Mouse (Mus musculus): ENCODE results near the gene Hist1h2bg. TPM values are rescaled to one million over a fixed set of nuclear protein-coding genes. Genes with fewer than 3 reads are reported as not detected.
A peak's percentile ranks its signal among the peaks of the same experiment; 100 is the strongest.
"Not testable (repeated sequence)": the region's sequence is repeated elsewhere in the genome, so short reads cannot be mapped to it uniquely, and the experiment has no call there.

Gene Hist1h2bg
- polyA plus RNA-seq, 1 experiment from 2014 or later, result 6.3 TPM

DNA sequence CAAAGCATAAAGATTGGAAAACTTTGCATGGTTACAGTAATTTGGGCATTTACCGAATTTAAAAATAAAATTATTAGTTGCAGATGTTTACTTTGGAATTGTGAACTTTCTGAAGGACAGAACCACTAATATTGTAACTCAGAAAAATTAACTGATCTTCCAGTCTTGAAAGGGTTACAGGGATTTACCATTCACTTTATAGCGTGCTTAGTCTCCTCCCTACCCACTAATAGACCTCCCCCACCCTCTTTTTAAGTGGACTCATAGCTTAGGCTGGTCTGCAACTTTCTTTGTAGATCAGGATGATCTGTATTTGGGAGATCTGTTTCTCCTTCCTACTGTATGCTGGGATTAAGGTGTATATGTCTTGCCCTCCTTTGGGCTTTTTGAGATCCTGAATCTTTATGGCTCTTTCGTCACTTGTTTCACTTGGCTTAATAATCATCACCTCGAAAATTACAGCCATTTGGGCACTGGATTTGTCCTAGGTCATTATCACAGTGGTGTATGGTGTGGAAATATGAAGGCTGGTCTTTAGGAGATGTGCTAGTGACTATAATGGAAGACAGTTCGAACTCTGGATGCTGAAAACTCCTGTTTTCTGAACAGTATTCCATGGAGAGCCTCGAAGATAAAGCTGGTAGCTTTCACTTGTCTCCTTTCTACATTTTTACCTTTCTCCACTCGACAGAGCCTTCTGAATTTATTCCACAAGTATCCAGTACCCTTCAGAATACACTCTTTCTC, 34.9 kb upstream of the Hist1h2bg start:
- H3K9me3 ChIP-seq (ENCODE audit: control insufficient read depth, low read length), result no peaks in the 10 kb centered on the region
- no peaks in the 10 kb centered on the region for H3K36me3 ChIP-seq (ENCODE audit: control insufficient read depth, insufficient read depth, low read length)
- H3K4me1 ChIP-seq (replicated peaks; ENCODE audit: control insufficient read depth, insufficient read depth, low read length), result peaks cover 20% of the 10 kb centered on the region
- H3K9ac ChIP-seq (ENCODE audit: low read depth, low read length), result peak overlapping the region; percentile 75
- DNase-seq (ENCODE audit: low spot score) (no peak), ATAC-seq (replicated peaks; ENCODE audit: low FRiP score) (no peak)
- peak overlapping the region; percentile 65 for H3K4me3 ChIP-seq (ENCODE audit: low read depth, low read length)
- peak overlapping the region; percentile 100 for H3K27ac ChIP-seq (ENCODE audit: low read depth, low read length)
- H3K27me3 ChIP-seq (replicated peaks; ENCODE audit: control insufficient read depth, insufficient read depth, low read length), result no peaks in the 10 kb centered on the region
- peak overlapping the region; percentile 88 for H3K4me2 ChIP-seq
- 21% methylated on average over 7 of the region's 7 CpGs for WGBS

DNA sequence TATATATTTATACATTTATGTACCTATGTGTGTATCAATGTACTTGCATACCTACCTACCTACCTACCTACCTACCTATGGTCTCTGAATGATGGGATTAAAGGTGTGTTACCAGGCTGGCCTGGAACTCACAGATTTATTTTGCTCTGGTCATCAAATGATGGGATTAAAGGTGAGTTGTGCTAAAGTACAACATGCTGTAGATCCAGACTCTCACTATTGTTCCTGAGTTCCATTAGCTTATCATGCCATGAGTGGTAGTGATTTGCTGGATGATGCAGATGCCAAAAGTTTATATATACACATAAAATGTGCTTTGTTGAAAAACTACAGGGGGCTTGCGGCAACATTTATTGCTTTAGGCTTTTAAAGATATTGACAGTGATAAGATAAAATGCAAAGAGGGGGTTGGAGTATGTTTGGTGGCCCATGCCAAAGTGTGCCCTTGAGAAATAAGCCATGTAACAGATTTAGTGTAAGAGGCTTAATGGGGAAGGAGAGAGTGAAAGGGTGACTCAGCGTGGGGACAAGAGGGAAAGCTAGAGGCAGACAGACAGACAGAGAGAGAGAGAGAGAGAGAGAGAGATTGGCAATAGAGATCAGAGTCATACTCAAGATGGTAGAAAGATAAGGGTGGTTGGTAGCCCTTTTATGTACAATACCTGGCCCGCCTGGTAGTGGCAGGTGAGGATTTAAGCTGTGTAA, 34.0 kb upstream of the Hist1h2bg start:
- H3K27ac ChIP-seq (ENCODE audit: low read depth, low read length), result peak overlapping the region; percentile 100
- peak overlapping the region; percentile 88 for H3K4me2 ChIP-seq
- H3K4me1 ChIP-seq (replicated peaks; ENCODE audit: control insufficient read depth, insufficient read depth, low read length), result peaks cover 20% of the 10 kb centered on the region
- no peaks in the 10 kb centered on the region for H3K9me3 ChIP-seq (ENCODE audit: control insufficient read depth, low read length)
- no peaks in the 10 kb centered on the region for H3K27me3 ChIP-seq (replicated peaks; ENCODE audit: control insufficient read depth, insufficient read depth, low read length)
- DNase-seq (ENCODE audit: low spot score) (no peak), ATAC-seq (replicated peaks; ENCODE audit: low FRiP score) (no peak)
- peak overlapping the region; percentile 0; the same call in 1 of the 2 replicates for H3K9ac ChIP-seq (ENCODE audit: low read depth, low read length)
- H3K4me3 ChIP-seq (ENCODE audit: low read depth, low read length), result peak overlapping the region; percentile 65
- no peaks in the 10 kb centered on the region for H3K36me3 ChIP-seq (ENCODE audit: control insufficient read depth, insufficient read depth, low read length)
- 75% methylated on average over 3 of the region's 3 CpGs for WGBS

DNA sequence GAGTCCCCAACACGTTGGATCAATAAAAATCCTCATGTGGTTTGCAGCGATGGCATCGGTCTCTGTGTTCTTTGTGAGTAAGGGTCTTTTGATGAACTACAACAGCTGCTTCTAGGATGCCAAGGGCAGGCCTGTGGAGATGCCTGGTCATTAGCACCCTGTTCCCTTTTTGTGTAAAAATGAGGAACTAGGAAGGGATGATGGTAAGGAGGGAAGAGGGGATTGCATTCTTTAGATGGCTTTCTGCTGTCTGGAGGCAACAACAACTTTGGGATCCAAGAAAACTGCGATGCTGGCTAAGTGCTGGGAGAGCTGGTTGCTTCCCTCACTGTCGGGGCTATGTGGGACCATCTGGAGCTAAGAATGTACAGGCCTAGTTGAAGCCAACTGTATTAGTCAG, 32.9 kb upstream of the Hist1h2bg start:
- no peaks in the 10 kb centered on the region for H3K27me3 ChIP-seq (replicated peaks; ENCODE audit: control insufficient read depth, insufficient read depth, low read length)
- WGBS, result 68% methylated on average over 5 of the region's 5 CpGs
- H3K9me3 ChIP-seq (ENCODE audit: control insufficient read depth, low read length), result no peaks in the 10 kb centered on the region
- H3K4me3 ChIP-seq (ENCODE audit: low read depth, low read length), result no peak overlapping the region
- peaks cover 13% of the 10 kb centered on the region for H3K4me1 ChIP-seq (replicated peaks; ENCODE audit: control insufficient read depth, insufficient read depth, low read length)
- ATAC-seq (replicated peaks; ENCODE audit: low FRiP score) (no peak), DNase-seq (ENCODE audit: low spot score) (no peak)
- H3K27ac ChIP-seq (ENCODE audit: low read depth, low read length), result peak overlapping the region; percentile 57
- 0 out of 2 replicates have a peak overlapping the region, but pooled peaks have one; percentile 10 for H3K4me2 ChIP-seq
- no peak overlapping the region for H3K9ac ChIP-seq (ENCODE audit: low read depth, low read length)
- H3K36me3 ChIP-seq (ENCODE audit: control insufficient read depth, insufficient read depth, low read length), result no peaks in the 10 kb centered on the region

DNA sequence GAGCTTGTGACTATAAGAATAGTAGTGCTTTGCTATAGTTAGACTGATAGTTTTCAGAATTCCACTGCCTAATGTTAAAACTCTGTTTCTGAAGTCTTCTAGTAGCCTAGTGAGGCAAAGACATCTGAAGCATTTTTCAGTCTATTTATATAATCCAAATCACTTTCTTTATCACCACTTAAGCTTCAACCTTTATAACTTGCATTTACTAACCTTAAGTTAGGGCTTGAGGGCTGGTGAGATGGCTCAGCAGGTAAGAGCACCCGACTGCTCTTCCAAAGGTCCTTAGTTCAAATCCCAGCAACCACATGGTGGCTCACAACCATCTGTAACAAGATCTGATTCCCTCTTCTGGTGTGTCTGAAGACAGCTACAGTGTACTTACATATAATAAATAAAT, 31.4 kb upstream of the Hist1h2bg start:
- not testable (repeated sequence) for H3K4me2 ChIP-seq; H3K27ac ChIP-seq (ENCODE audit: low read depth, low read length); H3K9me3 ChIP-seq (ENCODE audit: control insufficient read depth, low read length); H3K36me3 ChIP-seq (ENCODE audit: control insufficient read depth, insufficient read depth, low read length); H3K4me3 ChIP-seq (ENCODE audit: low read depth, low read length); DNase-seq (ENCODE audit: low spot score); H3K9ac ChIP-seq (ENCODE audit: low read depth, low read length); ATAC-seq (replicated peaks; ENCODE audit: low FRiP score); H3K27me3 ChIP-seq (replicated peaks; ENCODE audit: control insufficient read depth, insufficient read depth, low read length)
- 74% methylated on average over 1 of the region's 1 CpGs for WGBS
- peaks cover 13% of the 10 kb centered on the region for H3K4me1 ChIP-seq (replicated peaks; ENCODE audit: control insufficient read depth, insufficient read depth, low read length)

DNA sequence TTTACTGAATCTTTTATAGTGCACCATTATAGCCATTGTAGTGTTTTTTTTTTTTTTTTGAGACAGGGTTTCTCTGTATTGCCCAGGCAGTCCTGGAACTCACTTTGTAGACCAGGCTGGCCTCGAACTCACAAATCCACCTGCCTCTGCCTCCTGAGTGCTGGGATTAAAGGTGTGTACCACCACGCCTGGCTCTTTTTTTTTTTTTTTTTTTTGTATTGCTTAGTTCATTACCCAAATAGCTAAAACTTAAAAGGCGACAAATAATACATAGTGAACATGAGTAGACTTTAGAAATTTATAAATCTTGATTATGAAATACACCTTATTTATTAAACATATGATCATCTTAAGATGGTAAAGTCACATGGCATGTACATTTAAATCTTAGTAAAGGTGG, 29.7 kb upstream of the Hist1h2bg start:
- no peaks in the 10 kb centered on the region for H3K9me3 ChIP-seq (ENCODE audit: control insufficient read depth, low read length)
- WGBS, result 74% methylated on average over 3 of the region's 3 CpGs
- no peak overlapping the region for H3K4me3 ChIP-seq (ENCODE audit: low read depth, low read length)
- ATAC-seq (replicated peaks; ENCODE audit: low FRiP score) (no peak), DNase-seq (ENCODE audit: low spot score) (no peak)
- H3K27ac ChIP-seq (ENCODE audit: low read depth, low read length), result peak overlapping the region; percentile 98; the same call in 1 of the 2 replicates
- H3K36me3 ChIP-seq (ENCODE audit: control insufficient read depth, insufficient read depth, low read length), result no peaks in the 10 kb centered on the region
- peaks cover 15% of the 10 kb centered on the region for H3K4me1 ChIP-seq (replicated peaks; ENCODE audit: control insufficient read depth, insufficient read depth, low read length)
- H3K27me3 ChIP-seq (replicated peaks; ENCODE audit: control insufficient read depth, insufficient read depth, low read length), result no peaks in the 10 kb centered on the region
- H3K9ac ChIP-seq (ENCODE audit: low read depth, low read length), result no peak overlapping the region
- H3K4me2 ChIP-seq, result peak overlapping the region; percentile 83

DNA sequence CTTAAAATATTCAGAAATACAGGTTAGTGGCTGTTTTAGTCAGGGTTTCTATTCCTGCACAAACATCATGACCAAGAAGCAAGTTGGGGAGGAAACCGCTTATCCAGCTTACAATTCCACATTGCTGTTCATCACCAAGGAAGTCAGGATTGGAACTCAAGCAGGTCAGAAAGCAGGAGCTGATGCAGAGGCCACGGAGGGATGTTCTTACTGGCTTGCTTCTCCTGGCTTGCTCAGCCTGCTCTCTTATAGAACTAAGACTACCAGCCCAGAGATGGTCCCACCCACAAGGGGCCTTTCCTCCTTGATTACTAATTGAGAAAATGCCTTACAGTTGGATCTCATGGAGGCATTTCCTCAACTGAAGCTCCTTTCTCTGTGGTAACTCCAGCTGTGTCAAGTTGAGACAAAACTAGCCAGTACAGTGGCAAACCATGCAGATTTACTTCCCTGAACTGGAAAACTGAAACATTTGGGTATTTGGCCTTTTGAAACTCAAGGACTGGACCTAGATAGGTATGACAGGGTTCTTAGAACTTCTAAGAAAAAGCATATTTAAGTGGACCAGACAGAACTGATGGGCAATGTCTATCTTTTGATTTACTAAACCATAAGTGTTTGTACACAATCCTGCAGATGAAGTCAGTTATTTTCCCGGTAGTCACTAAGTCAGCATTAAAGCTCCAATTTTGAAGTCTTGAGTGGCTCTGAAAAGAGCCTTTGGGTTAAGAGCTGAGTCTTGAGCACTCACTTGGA, 28.8 kb upstream of the Hist1h2bg start:
- peak overlapping the region; percentile 98 for H3K27ac ChIP-seq (ENCODE audit: low read depth, low read length)
- DNase-seq (ENCODE audit: low spot score); H3K36me3 ChIP-seq (ENCODE audit: control insufficient read depth, insufficient read depth, low read length); H3K9me3 ChIP-seq (ENCODE audit: control insufficient read depth, low read length); H3K27me3 ChIP-seq (replicated peaks; ENCODE audit: control insufficient read depth, insufficient read depth, low read length): not testable (repeated sequence)
- H3K4me2 ChIP-seq, result peak overlapping the region; percentile 83
- H3K4me1 ChIP-seq (replicated peaks; ENCODE audit: control insufficient read depth, insufficient read depth, low read length), result peaks cover 11% of the 10 kb centered on the region
- H3K9ac ChIP-seq (ENCODE audit: low read depth, low read length), result peak overlapping the region; percentile 82
- 0 out of 2 replicates have a peak, but pooled peaks have one; percentile 0 for ATAC-seq (replicated peaks; ENCODE audit: low FRiP score)
- WGBS, result 9% methylated on average over 3 of the region's 3 CpGs
- H3K4me3 ChIP-seq (ENCODE audit: low read depth, low read length), result peak overlapping the region; percentile 53

DNA sequence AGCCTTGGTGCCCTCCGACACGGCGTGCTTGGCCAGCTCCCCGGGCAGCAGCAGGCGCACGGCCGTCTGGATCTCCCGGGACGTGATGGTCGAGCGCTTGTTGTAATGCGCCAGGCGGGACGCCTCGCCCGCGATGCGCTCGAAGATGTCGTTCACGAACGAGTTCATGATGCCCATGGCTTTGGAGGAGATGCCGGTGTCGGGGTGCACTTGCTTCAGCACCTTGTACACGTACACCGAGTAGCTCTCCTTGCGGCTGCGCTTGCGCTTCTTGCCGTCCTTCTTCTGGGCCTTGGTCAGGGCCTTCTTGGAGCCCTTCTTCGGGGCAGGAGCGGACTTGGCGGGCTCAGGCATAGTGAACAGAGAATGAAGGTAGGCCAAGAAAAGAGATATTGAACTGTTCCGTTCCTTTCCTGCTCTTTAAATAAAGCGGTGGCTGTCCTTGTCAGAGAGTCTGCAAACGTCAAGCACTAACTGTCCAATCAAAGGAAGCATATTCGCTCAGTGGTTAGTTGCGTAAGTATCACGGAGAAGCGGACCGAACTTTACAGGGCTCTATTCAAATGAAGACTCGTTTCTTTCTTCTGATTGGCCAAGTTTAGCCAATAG, 28.1 kb upstream of the Hist1h2bg start, which contains the start of gene Hist1h2bh:
Gene Hist1h2bh, minus strand, starts transcription at position 394 of the 609 bp plus-strand sequence.
- Histone ChIP-seq H3K27ac (ENCODE audit: low read depth, low read length) (peak within 1 kb of the TSS; percentile 98), H3K4me3 (ENCODE audit: low read depth, low read length) (peak within 1 kb of the TSS; percentile 53), H3K9ac (ENCODE audit: low read depth, low read length) (peak within 1 kb of the TSS; percentile 82), H3K4me2 (peak within 1 kb of the TSS; percentile 83)
- not testable (repeated sequence) for H3K4me1 ChIP-seq (replicated peaks; ENCODE audit: control insufficient read depth, insufficient read depth, low read length); H3K27me3 ChIP-seq (replicated peaks; ENCODE audit: control insufficient read depth, insufficient read depth, low read length); H3K36me3 ChIP-seq (ENCODE audit: control insufficient read depth, insufficient read depth, low read length); H3K9me3 ChIP-seq (ENCODE audit: control insufficient read depth, low read length)
- WGBS, result 1% methylated on average over 27 of the region's 42 CpGs
- DNase-seq (ENCODE audit: low spot score) (peak; percentile 74), ATAC-seq (replicated peaks; ENCODE audit: low FRiP score) (peak; percentile 89)
